Comparison of ENCODE assay signal across 8 mouse cellular contexts in genomic region chr4:101069154-101069971, GRCm38 (mm10). TPM values are rescaled to one million over a fixed set of nuclear protein-coding genes. Genes with fewer than 3 reads are reported as not detected.
DNase-seq lines count a peak whose midpoint lies in the region; ATAC-seq lines count a peak whose summit lies in the region.

No protein-coding gene starts in this region.

- no peaks in the 10 kb centered on the region for H3K36me3 ChIP-seq in hindbrain, embryonic 16.5 days (ENCODE audit: control insufficient read depth, insufficient read depth, low read length)
- no peaks in the 10 kb centered on the region for H3K36me3 ChIP-seq in limb, embryonic 11.5 days (ENCODE audit: control insufficient read depth, insufficient read depth, low read length)
- no peaks in the 10 kb centered on the region for H3K36me3 ChIP-seq in midbrain, embryonic 12.5 days
- no peaks in the 10 kb centered on the region for H3K36me3 ChIP-seq in stomach, embryonic 15.5 days

- peak overlapping the region; percentile 87 for H3K9ac ChIP-seq in hindbrain, embryonic 16.5 days (ENCODE audit: low read depth, low read length)
- peak overlapping the region; percentile 87 for H3K9ac ChIP-seq in limb, embryonic 11.5 days (ENCODE audit: low read length)
- H3K9ac ChIP-seq in midbrain, embryonic 12.5 days (replicated peaks), result peak overlapping the region; percentile 92
- H3K9ac ChIP-seq in stomach, embryonic 15.5 days, result peak overlapping the region; percentile 77

- H3K4me2 ChIP-seq in hindbrain, embryonic 16.5 days (ENCODE audit: low read length), result peak overlapping the region; percentile 96
- H3K4me2 ChIP-seq in limb, embryonic 11.5 days (ENCODE audit: low read depth, severe bottlenecking), result peak overlapping the region; percentile 86
- H3K4me2 ChIP-seq in midbrain, embryonic 12.5 days (replicated peaks), result peak overlapping the region; percentile 84
- peak overlapping the region; percentile 92 for H3K4me2 ChIP-seq in stomach, embryonic 15.5 days

- no peaks in the 10 kb centered on the region for H3K9me3 ChIP-seq in hindbrain, embryonic 16.5 days (ENCODE audit: control insufficient read depth, low read length)
- no peaks in the 10 kb centered on the region for H3K9me3 ChIP-seq in limb, embryonic 11.5 days (ENCODE audit: control insufficient read depth, low read length)
- H3K9me3 ChIP-seq in midbrain, embryonic 12.5 days, result no peaks in the 10 kb centered on the region
- no peaks in the 10 kb centered on the region for H3K9me3 ChIP-seq in stomach, embryonic 15.5 days

- H3K27me3 ChIP-seq in hindbrain, embryonic 16.5 days (replicated peaks; ENCODE audit: control insufficient read depth, insufficient read depth, low read length), result no peaks in the 10 kb centered on the region
- H3K27me3 ChIP-seq in limb, embryonic 11.5 days (ENCODE audit: control insufficient read depth, insufficient read depth, low read length), result no peaks in the 10 kb centered on the region
- H3K27me3 ChIP-seq in midbrain, embryonic 12.5 days, result 0 out of 2 replicates have a peak, but pooled peaks cover 2% of the 10 kb centered on the region
- no peaks in the 10 kb centered on the region for H3K27me3 ChIP-seq in stomach, embryonic 15.5 days (replicated peaks)

- peak; percentile 66 for ATAC-seq in hindbrain, embryonic 16.5 days
- peak; percentile 74 for ATAC-seq in limb, embryonic 11.5 days (ENCODE audit: insufficient number of reproducible peaks, low FRiP score, low TSS enrichment, low read depth)
- peak; percentile 68 for ATAC-seq in midbrain, embryonic 12.5 days (ENCODE audit: low FRiP score, low read depth)
- peak; percentile 64 for ATAC-seq in stomach, embryonic 15.5 days (ENCODE audit: insufficient read depth, low FRiP score, low read depth)

- peak; percentile 29 to 73 for DNase-seq in adrenal gland, adult (ENCODE audit: inconsistent age in 2 of 2, low spot score in 1 of 2)
- peak; percentile 31 to 39 for DNase-seq in cerebellum, postnatal 10 days
- peak; percentile 24 to 36 for DNase-seq in frontal cortex, postnatal 36 days (ENCODE audit: low spot score in 2 of 2)
- DNase-seq in limb, embryonic 11.5 days (ENCODE audit: low spot score), result peak; percentile 73
- no peak for DNase-seq in natural killer cell, adult 2 months (ENCODE audit: low spot score in 2 of 2)

- H3K4me3 ChIP-seq in hindbrain, embryonic 16.5 days (ENCODE audit: low read length), result peak overlapping the region; percentile 87
- H3K4me3 ChIP-seq in limb, embryonic 11.5 days (ENCODE audit: low read depth, low read length), result peak overlapping the region; percentile 75
- H3K4me3 ChIP-seq in midbrain, embryonic 12.5 days, result peak overlapping the region; percentile 93
- H3K4me3 ChIP-seq in stomach, embryonic 15.5 days (replicated peaks), result peak overlapping the region; percentile 76

- WGBS in hindbrain, embryonic 16.5 days, result under 1% methylated on average over 54 of the region's 55 CpGs
- 1% methylated on average over 55 of the region's 55 CpGs for WGBS in limb, embryonic 11.5 days
- under 1% methylated on average over 54 of the region's 55 CpGs for WGBS in midbrain, embryonic 12.5 days
- 1% methylated on average over 55 of the region's 55 CpGs for WGBS in stomach, embryonic 15.5 days

- no peaks in the 10 kb centered on the region; the same call in 1 of the 2 replicates for H3K4me1 ChIP-seq in hindbrain, embryonic 16.5 days (ENCODE audit: control insufficient read depth, insufficient read depth, low read depth, low read length)
- 0 out of 2 replicates have a peak, but pooled peaks cover 2% of the 10 kb centered on the region for H3K4me1 ChIP-seq in limb, embryonic 11.5 days (ENCODE audit: control insufficient read depth, insufficient read depth, low read length)
- H3K4me1 ChIP-seq in midbrain, embryonic 12.5 days, result peaks cover 8% of the 10 kb centered on the region; the same call in 1 of the 2 replicates
- no peaks in the 10 kb centered on the region; the same call in 1 of the 2 replicates for H3K4me1 ChIP-seq in stomach, embryonic 15.5 days

- H3K27ac ChIP-seq in hindbrain, embryonic 16.5 days (ENCODE audit: low read depth, low read length), result peak overlapping the region; percentile 48
- H3K27ac ChIP-seq in limb, embryonic 11.5 days (replicated peaks; ENCODE audit: low read depth, low read length), result 0 out of 2 replicates have a peak overlapping the region, but pooled peaks have one; percentile 47
- H3K27ac ChIP-seq in midbrain, embryonic 12.5 days (replicated peaks), result peak overlapping the region; percentile 58; the same call in 1 of the 2 replicates
- H3K27ac ChIP-seq in stomach, embryonic 15.5 days, result peak overlapping the region; percentile 72

RNA-seq across cellular contexts. Expression of gene Raver2, which starts 0.6 kb away (rescaled TPM):
- 4.7 and 6.0 TPM in 2 replicates for polyA plus RNA-seq in hindbrain, embryonic 16.5 days (2015; fragmentation: Nextera tagmentation; extraction: Ambion mirVana)
- 12.0 and 12.2 TPM in 2 replicates for polyA plus RNA-seq in limb, embryonic 11.5 days (2014; fragmentation: Nextera tagmentation; extraction: Ambion mirVana)
- polyA plus RNA-seq in midbrain, embryonic 12.5 days (2016; fragmentation: Nextera tagmentation; extraction: Ambion mirVana), result 12.2 and 14.7 TPM in 2 replicates
- polyA plus RNA-seq in stomach, embryonic 15.5 days (2015; fragmentation: Nextera tagmentation; extraction: Ambion mirVana), result 9.8 and 11.0 TPM in 2 replicates

RNA-seq across cellular contexts. Expression of gene Gm10577, which starts 48.9 kb away (rescaled TPM):
- polyA plus RNA-seq in hindbrain, embryonic 16.5 days (2015; fragmentation: Nextera tagmentation; extraction: Ambion mirVana), result not detected in 2 replicates
- polyA plus RNA-seq in limb, embryonic 11.5 days (2014; fragmentation: Nextera tagmentation; extraction: Ambion mirVana), result not detected in 2 replicates
- not detected in 2 replicates for polyA plus RNA-seq in midbrain, embryonic 12.5 days (2016; fragmentation: Nextera tagmentation; extraction: Ambion mirVana)
- not detected in 2 replicates for polyA plus RNA-seq in stomach, embryonic 15.5 days (2015; fragmentation: Nextera tagmentation; extraction: Ambion mirVana)

Comparison
In these comparisons a context has a peak if more than half of its experiments do, and no peak if none do; other contexts are left out.
1. DNase-seq: peak in adrenal gland, adult (2 of 2), cerebellum, postnatal 10 days (2 of 2), frontal cortex, postnatal 36 days (2 of 2) and limb, embryonic 11.5 days (single experiment); none in natural killer cell, adult 2 months (0 of 2).
2. Peak in every context shown above with its lines, with median percentiles within 50 percentile points of each other: ATAC-seq, H3K27ac ChIP-seq, H3K4me2 ChIP-seq, H3K4me3 ChIP-seq and H3K9ac ChIP-seq.